Mouse (Mus musculus) heart, postnatal 4 days (tissue): ENCODE measurements around the gene Mefv. TPM values are rescaled to one million over a fixed set of nuclear protein-coding genes. Genes with fewer than 3 reads are reported as not detected.
"Not testable (repeated sequence)": the region's sequence is repeated elsewhere in the genome, so short reads cannot be mapped to it uniquely, and the experiment has no call there.

Source experiments
- DNase-seq: peaks from one replicate; pipeline ENCODE4 v3.0.0; 2021
- total RNA-seq, 2 experiments: library from RNA; stranded (reverse); gene quantifications; 2 replicates each; pipeline ENCODE4 v1.2.3; 2021

Mefv gene
- not detected for total RNA-seq

DNA sequence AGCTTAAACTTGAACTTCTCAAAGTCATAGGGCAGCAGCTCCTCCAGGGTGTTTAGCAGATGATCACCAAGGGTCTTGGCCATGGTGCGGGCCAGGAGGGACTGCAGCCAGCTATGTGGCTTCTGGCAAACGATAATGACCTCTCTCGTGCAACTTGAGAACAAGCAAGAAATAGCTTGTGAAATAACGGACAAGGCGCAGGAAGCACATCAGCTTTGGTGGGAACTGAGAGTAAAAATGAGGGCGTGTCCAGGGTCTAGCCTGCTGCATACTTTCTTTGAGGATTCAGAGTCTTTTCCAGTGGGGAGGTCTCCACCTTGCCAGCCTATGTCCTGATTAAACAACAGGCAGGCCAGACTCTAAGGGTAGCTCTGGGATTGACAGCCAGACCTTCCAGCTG lies at the start of gene Mefv:
Gene Mefv (minus strand): TSS at position 118 of the 400 bp plus-strand sequence.
- no peak for DNase-seq

DNA sequence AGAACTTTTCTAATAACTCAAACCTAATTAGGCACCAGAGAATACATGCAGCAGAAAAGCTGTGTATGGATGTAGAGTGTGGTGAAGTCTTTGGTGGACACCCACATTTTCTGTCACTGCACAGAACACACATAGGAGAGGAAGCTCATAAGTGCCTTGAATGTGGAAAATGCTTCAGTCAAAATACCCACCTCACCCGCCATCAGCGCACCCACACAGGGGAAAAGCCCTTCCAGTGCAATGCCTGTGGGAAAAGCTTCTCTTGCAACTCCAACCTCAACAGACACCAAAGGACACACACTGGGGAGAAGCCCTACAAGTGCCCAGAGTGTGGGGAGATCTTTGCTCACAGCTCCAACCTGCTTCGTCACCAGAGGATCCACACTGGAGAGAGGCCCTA lies 31.1 kb upstream of the Mefv start:
- DNase-seq = no peak

DNA sequence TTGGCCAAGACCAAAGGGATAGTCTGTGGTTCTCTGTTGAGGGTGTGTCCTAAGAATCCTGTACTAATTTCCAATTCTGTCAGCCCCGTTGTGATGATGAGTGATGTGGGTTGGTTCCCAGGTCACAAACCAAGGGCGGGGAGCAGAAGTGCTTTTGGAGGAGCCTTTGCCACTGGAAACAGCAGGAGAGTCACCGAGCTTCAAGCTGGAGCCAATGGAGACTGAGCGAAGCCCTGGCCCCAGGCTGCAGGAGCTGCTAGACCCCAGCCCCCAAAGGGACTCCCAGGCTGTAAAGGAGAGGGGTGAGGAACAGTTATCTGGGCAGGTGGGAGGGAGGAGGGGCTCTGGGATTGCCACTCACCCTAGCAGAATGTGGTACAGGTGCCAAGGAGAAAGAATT lies 27.8 kb upstream of the Mefv start:
- no peak for DNase-seq

DNA sequence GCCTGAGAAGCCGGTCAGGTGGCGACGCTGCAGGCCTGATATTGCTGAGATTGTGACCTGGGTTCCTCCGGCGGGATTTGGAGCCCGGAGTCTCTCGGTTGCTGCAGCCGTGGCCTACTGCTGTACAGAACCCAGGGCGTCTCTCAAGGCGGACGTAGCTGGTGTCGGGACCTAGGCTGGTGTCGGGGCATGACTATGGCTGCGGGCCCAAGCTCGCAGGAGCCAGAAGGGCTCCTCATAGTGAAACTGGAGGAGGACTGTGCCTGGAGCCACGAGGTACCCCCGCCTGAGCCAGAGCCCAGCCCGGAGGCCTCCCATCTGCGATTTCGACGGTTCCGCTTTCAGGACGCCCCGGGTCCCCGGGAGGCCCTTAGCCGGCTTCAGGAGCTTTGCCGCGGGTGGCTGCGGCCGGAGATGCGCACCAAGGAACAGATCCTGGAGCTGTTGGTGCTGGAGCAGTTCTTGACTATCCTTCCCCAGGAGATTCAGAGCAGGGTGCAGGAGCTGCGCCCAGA lies 26.3 kb upstream of the Mefv start:
- DNase-seq = no peak

DNA sequence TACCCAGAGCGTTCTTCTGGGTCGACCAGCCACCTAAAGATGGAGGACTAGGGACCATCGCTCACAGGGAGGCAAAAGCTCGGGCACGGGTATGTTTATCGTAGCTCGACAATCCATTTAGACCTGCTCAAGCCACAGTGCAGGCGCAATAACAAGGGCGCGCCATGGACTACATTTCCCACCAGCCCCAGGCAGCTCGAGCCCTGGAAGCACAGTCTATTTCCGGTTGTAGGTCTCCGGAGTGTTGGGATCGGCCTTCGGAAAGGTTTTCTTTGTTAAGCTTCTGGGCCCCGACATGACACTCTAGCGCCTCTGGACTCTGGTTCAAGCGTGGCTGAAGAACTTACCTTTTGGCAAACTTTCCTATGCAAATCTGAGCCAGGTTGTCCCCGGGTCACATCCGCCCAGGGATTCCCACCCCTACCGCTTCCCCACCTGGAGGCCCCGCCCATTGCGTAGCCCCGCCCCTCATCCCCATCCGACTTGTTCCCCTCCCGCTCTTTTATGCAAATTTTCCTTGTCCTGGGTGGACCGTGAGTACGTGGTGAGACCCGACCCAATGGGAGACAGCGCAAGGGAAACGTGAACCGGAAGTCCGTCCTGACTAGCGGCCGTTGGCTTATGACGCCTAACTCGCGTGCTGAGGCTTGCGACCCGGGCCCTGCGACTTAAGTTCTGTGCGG lies 25.7 kb upstream of the Mefv start, which contains the start of gene Zfp263:
Gene Zfp263 (plus strand): TSS at position 591 of the 683 bp plus-strand sequence.
- peak; percentile 91 for DNase-seq

DNA sequence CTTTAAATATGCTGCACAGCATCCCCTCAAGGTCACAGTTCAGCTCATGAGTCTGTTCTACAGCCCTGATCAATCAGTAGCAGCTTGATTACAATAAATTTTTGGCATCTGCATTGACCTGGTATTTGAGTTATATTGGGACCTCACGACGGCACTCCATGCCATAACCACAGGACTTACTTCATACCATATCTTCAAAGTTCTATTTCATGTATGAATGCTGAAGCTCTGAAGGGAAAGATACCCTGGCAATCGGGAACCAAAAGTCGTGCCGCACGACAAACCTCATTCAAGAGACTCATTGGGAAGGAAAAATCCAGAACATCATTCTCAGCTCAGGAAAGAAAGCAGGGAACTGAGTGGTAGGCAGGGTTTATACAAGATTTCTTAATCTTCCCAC lies 24.6 kb upstream of the Mefv start:
- DNase-seq = no peak

DNA sequence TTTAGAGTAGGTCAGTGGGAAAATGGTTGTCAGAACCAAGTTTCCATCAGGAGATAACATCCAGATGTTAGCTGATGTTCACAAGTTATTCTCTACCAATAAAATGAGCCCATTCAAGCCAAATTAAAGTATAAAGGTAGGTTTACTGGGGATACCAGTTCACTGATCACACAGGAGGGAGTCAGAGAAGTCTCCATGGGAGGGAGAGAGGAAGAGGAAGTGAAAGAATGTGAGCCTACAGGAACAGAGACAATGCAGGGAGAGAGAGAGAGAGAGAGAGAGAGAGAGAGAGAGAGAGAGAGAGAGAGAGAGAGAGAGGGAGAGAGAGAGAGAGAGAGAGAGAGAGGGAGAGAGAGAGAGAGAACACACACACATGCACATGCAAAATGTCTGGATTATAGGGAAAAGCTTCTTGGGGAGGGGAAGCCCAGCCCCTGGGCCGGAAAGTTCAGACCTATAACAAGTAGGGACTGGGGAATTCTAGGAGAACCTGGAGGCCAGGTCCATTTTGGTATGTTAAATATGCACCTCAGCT lies 15.4 kb upstream of the Mefv start:
- no peak for DNase-seq

DNA sequence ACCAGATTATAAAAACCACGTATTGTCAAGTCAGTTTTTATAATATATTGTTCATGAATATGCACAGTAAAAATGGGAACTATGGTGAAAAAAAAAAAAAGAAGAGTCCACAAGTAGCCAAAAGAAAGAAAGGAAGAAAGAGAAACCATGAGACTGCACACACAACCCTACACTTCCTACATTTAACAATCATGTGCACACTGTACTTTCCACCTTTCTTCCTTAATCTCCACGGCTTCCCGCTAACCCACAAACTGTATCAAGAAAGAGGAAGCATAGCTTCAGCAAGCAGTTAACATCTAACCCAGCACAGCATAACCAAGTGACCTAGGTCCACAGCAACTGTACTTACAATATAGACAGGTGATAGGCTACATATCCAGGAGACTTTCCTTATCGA lies 14.7 kb upstream of the Mefv start:
- DNase-seq = no peak

DNA sequence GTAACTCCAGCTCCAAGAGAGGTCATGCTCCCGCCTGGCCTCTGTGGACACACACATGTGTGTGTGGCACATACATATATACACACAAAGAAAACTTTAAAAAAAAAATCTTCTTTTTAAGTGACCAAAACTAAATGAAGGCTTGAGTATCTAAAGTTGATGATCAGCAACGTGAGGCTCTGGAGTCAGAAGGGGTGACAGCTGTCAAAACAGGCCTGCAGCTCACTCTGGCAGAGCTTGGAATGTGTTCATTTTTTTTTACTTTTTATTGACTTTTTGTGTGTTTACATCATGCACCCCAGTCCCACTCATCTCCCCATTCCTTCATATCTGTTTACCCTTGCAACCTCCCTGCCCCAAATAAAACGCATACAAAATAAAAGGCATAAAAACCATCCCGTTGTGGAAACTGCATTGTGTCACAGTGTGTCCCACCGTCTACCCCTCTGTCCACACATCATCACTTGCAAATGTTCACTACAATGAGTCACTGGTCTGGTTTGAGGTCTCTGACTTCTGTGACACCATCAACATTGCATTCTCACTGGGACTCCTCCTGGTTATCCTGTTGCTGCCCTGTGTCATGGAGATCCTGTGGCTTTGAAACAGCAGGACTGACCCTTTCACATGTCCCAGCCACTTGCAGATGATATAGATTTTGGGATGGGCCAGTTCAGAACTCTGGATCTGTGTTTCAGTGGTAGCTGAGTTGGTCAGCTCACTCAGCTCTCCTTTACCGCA lies 10.3 kb upstream of the Mefv start:
- no peak for DNase-seq

DNA sequence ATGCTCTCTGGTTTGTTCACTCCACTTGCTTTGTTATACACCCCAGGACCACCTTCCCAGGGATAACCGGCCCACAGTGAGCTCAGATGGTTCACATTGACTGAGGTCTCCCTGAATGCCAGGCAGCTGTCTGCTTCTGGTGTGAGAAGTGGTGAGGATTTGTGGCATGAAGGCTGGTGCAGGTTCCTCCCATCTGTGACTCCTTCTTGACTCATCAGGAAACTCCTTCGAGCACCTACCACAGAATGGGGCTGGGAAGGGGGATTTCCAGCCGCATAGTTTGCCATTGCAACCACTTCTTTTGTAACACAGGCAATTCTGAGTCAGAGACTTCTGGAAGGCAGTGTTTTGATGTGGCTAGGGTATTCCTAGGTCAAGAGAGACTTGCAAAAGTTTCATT lies 5.3 kb upstream of the Mefv start:
- DNase-seq = no peak

DNA sequence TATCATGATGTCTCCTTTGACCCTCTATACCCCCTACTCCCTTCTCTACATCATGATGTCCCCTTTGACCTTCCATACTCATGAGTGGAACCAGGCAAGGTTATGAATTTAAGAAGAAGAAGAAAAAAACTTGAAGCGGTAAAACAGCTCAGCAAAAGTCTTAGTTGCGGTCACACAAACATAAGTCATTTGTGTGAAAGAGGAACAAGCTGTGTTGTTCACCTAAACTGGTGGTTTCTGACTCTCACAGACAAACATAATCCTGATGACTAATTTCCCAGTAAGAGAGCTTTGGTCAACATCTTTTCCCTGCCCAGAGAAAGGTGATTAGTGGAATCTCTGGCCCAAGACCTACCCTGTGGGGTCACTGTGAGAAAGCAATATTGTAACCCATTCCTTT lies 3.2 kb downstream of the Mefv start:
- DNase-seq = no peak

DNA sequence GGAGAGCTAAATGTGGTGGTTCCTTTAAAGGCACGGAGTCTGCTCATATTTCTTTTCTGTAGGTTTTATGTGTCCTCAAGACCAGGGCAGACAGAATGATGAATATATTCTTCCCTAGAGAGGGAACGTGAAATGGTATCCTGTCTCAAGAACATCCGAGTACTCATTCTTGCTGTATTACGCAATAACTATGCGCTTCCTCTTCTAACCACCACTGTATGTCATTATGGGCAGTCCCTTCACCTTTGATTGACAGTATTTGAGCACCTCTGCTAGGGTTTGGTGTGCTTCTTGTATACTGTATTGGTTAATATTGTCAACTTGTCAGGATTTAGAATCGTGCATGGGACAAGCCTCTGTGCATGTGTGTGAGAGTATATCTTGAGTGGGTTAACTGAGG lies 11.2 kb downstream of the Mefv start:
- DNase-seq = no peak

DNA sequence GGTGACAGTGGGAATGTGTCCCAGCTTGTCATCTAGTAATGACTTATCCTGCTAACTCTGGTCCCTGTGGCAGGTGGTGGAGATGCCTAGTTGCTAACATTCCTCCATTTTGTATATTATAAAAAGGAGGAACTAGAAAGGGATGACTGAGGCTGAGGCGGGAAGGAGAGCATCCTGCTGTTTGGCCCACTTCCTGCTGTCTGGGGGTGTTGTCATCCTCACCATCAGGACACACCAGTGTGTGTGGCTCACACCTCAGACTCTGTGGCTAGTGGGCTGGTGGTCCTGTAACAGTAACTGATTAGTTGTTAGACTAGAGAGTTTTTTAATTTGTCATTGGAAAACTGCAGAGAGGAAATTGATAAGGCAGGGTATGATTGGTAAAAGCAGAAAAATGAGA lies 17.0 kb downstream of the Mefv start:
- DNase-seq = no peak

DNA sequence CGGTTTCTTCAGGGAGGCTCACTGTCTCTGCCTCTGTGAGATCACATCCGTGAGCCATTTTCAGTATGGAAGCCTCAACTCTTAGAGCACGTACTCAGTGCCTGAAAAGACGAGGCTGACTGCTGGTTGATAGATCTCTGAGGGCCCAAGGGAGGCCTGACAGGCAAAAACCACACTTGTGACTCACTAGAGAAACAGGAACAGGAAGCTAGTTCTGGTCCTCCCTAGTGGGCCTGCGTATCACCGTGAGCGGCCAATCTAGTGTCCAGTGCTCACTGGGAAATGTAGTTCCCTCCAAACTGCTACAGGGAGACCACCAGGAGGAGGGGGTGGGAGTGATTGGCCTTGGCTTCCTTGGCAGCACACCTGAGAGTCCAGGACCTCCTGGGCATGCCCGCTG lies 18.6 kb downstream of the Mefv start:
- no peak for DNase-seq

DNA sequence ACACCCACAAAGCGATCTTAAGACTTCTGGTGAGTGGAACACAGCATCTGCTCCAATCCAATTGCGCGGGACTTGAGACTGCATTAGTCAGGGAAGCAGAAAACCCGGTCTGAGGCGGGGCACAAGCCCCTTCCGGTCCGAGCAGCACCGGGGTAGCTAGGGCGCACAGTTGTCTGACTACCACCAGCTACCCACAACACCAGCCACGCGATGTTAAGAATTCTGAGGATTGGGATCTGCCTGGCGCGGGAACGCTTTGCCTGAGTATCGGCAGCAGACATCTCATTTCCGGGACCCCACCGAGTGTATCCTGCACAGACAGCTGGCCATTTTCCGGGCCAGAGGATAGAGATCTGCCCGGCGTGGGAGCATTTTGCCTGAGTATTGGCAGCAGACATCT lies 28.3 kb downstream of the Mefv start:
- not testable (repeated sequence) for DNase-seq

Other genes with a start within 250 kb of the Mefv start
- gene Olfr161, start 127.1 kb downstream of the Mefv start, total RNA-seq = not detected
- 10 to 100 TPM; 12.1 to 13.6 TPM for gene Zfp263, start 26.0 kb upstream of the Mefv start, total RNA-seq
- not detected for gene Olfr15, start 112.8 kb upstream of the Mefv start, total RNA-seq
- gene Zfp174, start 129.2 kb upstream of the Mefv start, total RNA-seq = 1 to 10 TPM in 1 of 2 experiments, under 1 TPM in 1; 0.81 to 1.2 TPM
- 10 to 100 TPM; 44.3 to 55.1 TPM for gene Naa60, start 154.3 kb upstream of the Mefv start, total RNA-seq
- 10 to 100 TPM; 12.4 to 15.5 TPM for gene Zfp597, start 166.5 kb upstream of the Mefv start, total RNA-seq
- 1 to 10 TPM in 1 of 2 experiments, not detected in 1; 1.4 TPM for gene Gm20695, start 166.6 kb upstream of the Mefv start, total RNA-seq
- gene 1700037C18Rik, start 190.6 kb upstream of the Mefv start, total RNA-seq = 1 to 10 TPM; 5.8 to 6.9 TPM
- 10 to 100 TPM; 11.7 to 11.8 TPM for gene Cluap1, start 190.7 kb upstream of the Mefv start, total RNA-seq